Mouse (Mus musculus) macrophage (primary cell): Measurements from ENCODE around the gene Zfp652. TPM values are rescaled to one million over a fixed set of nuclear protein-coding genes. Genes with fewer than 3 reads are reported as not detected.
A peak's percentile ranks its signal among the peaks of the same experiment; 100 is the strongest.

Experiments
- H3K27ac ChIP-seq: fragments of 350-480 bp; formaldehyde crosslinking; 2 replicates; pipeline ENCODE4 v1.9.0; 2021
- H3K36me3 ChIP-seq: fragments of 350-480 bp; formaldehyde crosslinking; 2 replicates; pipeline ENCODE4 v1.9.0; 2021; ENCODE audit errors: inconsistent target
- H3K4me3 ChIP-seq: fragments of 350-480 bp; formaldehyde crosslinking; 2 replicates; pipeline ENCODE4 v1.9.0; 2021; ENCODE audit errors: inconsistent target
- H3K79me2 ChIP-seq: fragments of 350-480 bp; formaldehyde crosslinking; 2 replicates; pipeline ENCODE4 v1.9.0; 2021; ENCODE audit errors: inconsistent target
- WGBS: methylation state at CpG from one replicate; pipeline ENCODE4 v1.1.7; 2026; ENCODE audit warnings: inconsistent platforms; ENCODE audit not compliant: missing documents; 5-methylcytosine and 5-hydroxymethylcytosine counted together
- polyA plus RNA-seq: library from polyadenylated mRNA; stranded (reverse); fragments of 250-400 nt; gene quantifications from 3 replicates; pipeline ENCODE4 v1.2.4, GENCODE M21; 2018; ENCODE audit warnings: inconsistent platforms

Gene Zfp652
- polyA plus RNA-seq, 1 experiment from 2014 or later, result 26.2 TPM

GRCm38 (mm10) chr11:95821511-95821910 is 109.0 kb downstream of the Zfp652 start:
- H3K4me3 ChIP-seq, result no peak overlapping the region
- no peaks in the 10 kb centered on the region for H3K79me2 ChIP-seq
- no peaks in the 10 kb centered on the region for H3K36me3 ChIP-seq
- H3K27ac ChIP-seq, result no peak overlapping the region
- WGBS, result 95% methylated on average over 3 of the region's 3 CpGs

- H3K4me3 ChIP-seq, result no peak overlapping the region
- no peaks in the 10 kb centered on the region for H3K79me2 ChIP-seq
- H3K36me3 ChIP-seq, result no peaks in the 10 kb centered on the region
- 98% methylated on average over 4 of the region's 4 CpGs for WGBS
- no peak overlapping the region for H3K27ac ChIP-seq
Measured at GRCm38 (mm10) chr11:95822437-95822836, 110.0 kb downstream of the Zfp652 start.

- Histone ChIP-seq H3K79me2 (no peaks in the 10 kb centered on the region), H3K4me3 (peak within 1 kb of the TSS; percentile 42), H3K36me3 (no peaks in the 10 kb centered on the region), H3K27ac (no peak within 1 kb of the TSS)
- WGBS, result under 1% methylated on average over 77 of the region's 78 CpGs
Measured at GRCm38 (mm10) chr11:95824071-95824876, 111.8 kb downstream of the Zfp652 start, which contains the start of gene Phospho1. Gene Phospho1, plus strand, starts transcription at chr11:95824499.

GRCm38 (mm10) chr11:95824877-95825243 is 112.4 kb downstream of the Zfp652 start:
- no peak overlapping the region for H3K27ac ChIP-seq
- H3K36me3 ChIP-seq, result no peaks in the 10 kb centered on the region
- peak overlapping the region; percentile 42 for H3K4me3 ChIP-seq
- H3K79me2 ChIP-seq, result no peaks in the 10 kb centered on the region
- WGBS, result 5% methylated on average over 11 of the region's 11 CpGs

- H3K79me2 ChIP-seq, result no peaks in the 10 kb centered on the region
- no peak overlapping the region for H3K4me3 ChIP-seq
- no peaks in the 10 kb centered on the region for H3K36me3 ChIP-seq
- 54% methylated on average over 3 of the region's 3 CpGs for WGBS
- no peak overlapping the region for H3K27ac ChIP-seq
Measured at GRCm38 (mm10) chr11:95825625-95826024, 113.2 kb downstream of the Zfp652 start.

- 55% methylated on average over 6 of the region's 6 CpGs for WGBS
- H3K4me3 ChIP-seq, result no peak overlapping the region
- H3K36me3 ChIP-seq, result no peaks in the 10 kb centered on the region
- no peaks in the 10 kb centered on the region for H3K79me2 ChIP-seq
- no peak overlapping the region for H3K27ac ChIP-seq
Measured at GRCm38 (mm10) chr11:95826317-95827167, 114.1 kb downstream of the Zfp652 start.

GRCm38 (mm10) chr11:95827168-95827447 is 114.6 kb downstream of the Zfp652 start:
- 6% methylated on average over 3 of the region's 3 CpGs for WGBS
- Histone ChIP-seq H3K27ac (no peak overlapping the region), H3K79me2 (no peaks in the 10 kb centered on the region), H3K4me3 (no peak overlapping the region), H3K36me3 (peaks cover 1% of the 10 kb centered on the region; the same call in 1 of the 2 replicates)

- H3K27ac ChIP-seq, result no peak overlapping the region
- peaks cover 5% of the 10 kb centered on the region; the same call in 1 of the 2 replicates for H3K36me3 ChIP-seq
- no peak overlapping the region for H3K4me3 ChIP-seq
- WGBS, result 7% methylated on average over 3 of the region's 3 CpGs
- H3K79me2 ChIP-seq, result no peaks in the 10 kb centered on the region
Measured at GRCm38 (mm10) chr11:95827464-95828085, 115.1 kb downstream of the Zfp652 start.

- no peak overlapping the region for H3K27ac ChIP-seq
- 74% methylated on average over 11 of the region's 11 CpGs for WGBS
- H3K36me3 ChIP-seq, result peaks cover 12% of the 10 kb centered on the region; the same call in 1 of the 2 replicates
- no peaks in the 10 kb centered on the region for H3K79me2 ChIP-seq
- H3K4me3 ChIP-seq, result no peak overlapping the region
Measured at GRCm38 (mm10) chr11:95828181-95828964, 115.9 kb downstream of the Zfp652 start.

- 66% methylated on average over 4 of the region's 4 CpGs for WGBS
- Histone ChIP-seq H3K79me2 (no peaks in the 10 kb centered on the region), H3K36me3 (peaks cover 18% of the 10 kb centered on the region; the same call in 1 of the 2 replicates), H3K27ac (no peak overlapping the region), H3K4me3 (no peak overlapping the region)
Measured at GRCm38 (mm10) chr11:95829526-95830050, 117.1 kb downstream of the Zfp652 start.

GRCm38 (mm10) chr11:95830411-95831275 is 118.2 kb downstream of the Zfp652 start:
- 12% methylated on average over 76 of the region's 80 CpGs for WGBS
- Histone ChIP-seq H3K4me3 (peak overlapping the region; percentile 10; the same call in 1 of the 2 replicates), H3K36me3 (peaks cover 18% of the 10 kb centered on the region; the same call in 1 of the 2 replicates), H3K79me2 (no peaks in the 10 kb centered on the region), H3K27ac (no peak overlapping the region)

GRCm38 (mm10) chr11:95831276-95831619 is 118.8 kb downstream of the Zfp652 start:
- Histone ChIP-seq H3K4me3 (peak overlapping the region; percentile 10; the same call in 1 of the 2 replicates), H3K36me3 (peaks cover 21% of the 10 kb centered on the region; the same call in 1 of the 2 replicates), H3K27ac (no peak overlapping the region), H3K79me2 (no peaks in the 10 kb centered on the region; the same call in 1 of the 2 replicates)
- WGBS, result 21% methylated on average over 10 of the region's 10 CpGs

- 41% methylated on average over 9 of the region's 15 CpGs for WGBS
- peaks cover 24% of the 10 kb centered on the region; the same call in 1 of the 2 replicates for H3K36me3 ChIP-seq
- H3K4me3 ChIP-seq, result no peak overlapping the region
- peaks cover 3% of the 10 kb centered on the region; the same call in 1 of the 2 replicates for H3K79me2 ChIP-seq
- no peak overlapping the region for H3K27ac ChIP-seq
Measured at GRCm38 (mm10) chr11:95831641-95832040, 119.2 kb downstream of the Zfp652 start.
